Mouse (Mus musculus): ENCODE data around the gene Clcnkb. TPM values are rescaled to one million over a fixed set of nuclear protein-coding genes. Genes with fewer than 3 reads are reported as not detected.
A peak's percentile ranks its signal among the peaks of the same experiment; 100 is the strongest.

Clcnkb gene
- polyA plus RNA-seq, 1 experiment from 2014 or later = not detected

DNA sequence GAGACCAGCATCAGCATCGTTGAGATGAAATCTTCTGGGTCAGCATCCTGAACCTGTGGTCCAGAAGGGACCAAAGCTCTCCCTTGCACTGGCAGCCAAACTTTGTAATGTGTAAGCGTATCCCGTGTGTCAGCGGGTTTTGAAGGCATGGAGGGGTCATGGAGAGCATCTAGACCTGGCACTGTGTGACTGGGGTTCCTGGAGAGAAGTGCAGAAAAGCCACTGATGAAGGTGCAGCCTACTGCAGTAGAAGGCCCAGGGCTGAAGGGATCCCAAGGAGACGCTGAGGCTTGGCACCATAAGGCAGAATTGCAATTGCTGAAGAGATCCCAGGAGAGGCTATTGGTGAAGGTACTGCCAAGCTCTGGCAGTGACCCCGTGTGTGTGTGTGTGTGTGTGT lies 13.6 kb upstream of the Clcnkb start:
- no peak overlapping the region for H3K27ac ChIP-seq
- DNase-seq (ENCODE audit: extremely low spot score, low spot score) = no peak

DNA sequence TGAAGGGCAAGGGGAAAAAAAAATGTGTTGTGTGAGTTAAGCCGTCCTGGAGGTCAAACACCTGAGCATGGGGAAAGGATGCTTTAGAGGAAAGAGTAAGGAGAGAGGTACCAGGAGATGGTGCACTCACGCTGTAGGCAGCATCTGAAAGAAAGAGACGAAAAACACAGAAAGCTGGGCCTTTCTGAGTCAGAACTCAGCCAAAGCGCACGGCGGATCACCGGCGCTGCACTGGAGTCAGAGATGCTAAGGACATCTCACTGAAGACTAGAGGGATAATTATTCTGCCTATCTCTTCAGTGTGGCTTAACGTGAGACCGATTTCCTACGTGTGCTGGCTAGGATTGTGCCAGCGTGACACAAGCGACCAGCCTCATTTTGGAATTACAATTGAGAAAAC lies 12.1 kb upstream of the Clcnkb start:
- Histone ChIP-seq H3K4me1 (peaks cover 19% of the 10 kb centered on the region), H3K4me3 (no peak overlapping the region), H3K9me3 (no peaks in the 10 kb centered on the region), H3K27me3 (ENCODE audit: poor library complexity, severe bottlenecking) (peaks cover 50% of the 10 kb centered on the region), H3K27ac (no peak overlapping the region), H3K36me3 (replicated peaks) (no peaks in the 10 kb centered on the region)
- no peak for DNase-seq (ENCODE audit: extremely low spot score, low spot score)
- WGBS = 90% methylated on average over 13 of the region's 13 CpGs

More for the DNA sequence above, 13.6 kb upstream of the Clcnkb start:
- Histone ChIP-seq H3K4me1 (peaks cover 19% of the 10 kb centered on the region), H3K36me3 (replicated peaks) (no peaks in the 10 kb centered on the region), H3K4me3 (no peak overlapping the region), H3K9me3 (no peaks in the 10 kb centered on the region), H3K27me3 (ENCODE audit: poor library complexity, severe bottlenecking) (peaks cover 38% of the 10 kb centered on the region)
- 82% methylated on average over 6 of the region's 6 CpGs for WGBS

GRCm38 (mm10) chr4:141426796-141427745 lies 11.3 kb upstream of the Clcnkb start:
- Histone ChIP-seq H3K4me1 (peaks cover 19% of the 10 kb centered on the region), H3K27ac (no peak overlapping the region), H3K9me3 (no peaks in the 10 kb centered on the region), H3K4me3 (no peak overlapping the region), H3K36me3 (replicated peaks) (no peaks in the 10 kb centered on the region), H3K27me3 (ENCODE audit: poor library complexity, severe bottlenecking) (peaks cover 56% of the 10 kb centered on the region)
- no peak for DNase-seq (ENCODE audit: extremely low spot score, low spot score)
- WGBS = 86% methylated on average over 10 of the region's 10 CpGs

DNA sequence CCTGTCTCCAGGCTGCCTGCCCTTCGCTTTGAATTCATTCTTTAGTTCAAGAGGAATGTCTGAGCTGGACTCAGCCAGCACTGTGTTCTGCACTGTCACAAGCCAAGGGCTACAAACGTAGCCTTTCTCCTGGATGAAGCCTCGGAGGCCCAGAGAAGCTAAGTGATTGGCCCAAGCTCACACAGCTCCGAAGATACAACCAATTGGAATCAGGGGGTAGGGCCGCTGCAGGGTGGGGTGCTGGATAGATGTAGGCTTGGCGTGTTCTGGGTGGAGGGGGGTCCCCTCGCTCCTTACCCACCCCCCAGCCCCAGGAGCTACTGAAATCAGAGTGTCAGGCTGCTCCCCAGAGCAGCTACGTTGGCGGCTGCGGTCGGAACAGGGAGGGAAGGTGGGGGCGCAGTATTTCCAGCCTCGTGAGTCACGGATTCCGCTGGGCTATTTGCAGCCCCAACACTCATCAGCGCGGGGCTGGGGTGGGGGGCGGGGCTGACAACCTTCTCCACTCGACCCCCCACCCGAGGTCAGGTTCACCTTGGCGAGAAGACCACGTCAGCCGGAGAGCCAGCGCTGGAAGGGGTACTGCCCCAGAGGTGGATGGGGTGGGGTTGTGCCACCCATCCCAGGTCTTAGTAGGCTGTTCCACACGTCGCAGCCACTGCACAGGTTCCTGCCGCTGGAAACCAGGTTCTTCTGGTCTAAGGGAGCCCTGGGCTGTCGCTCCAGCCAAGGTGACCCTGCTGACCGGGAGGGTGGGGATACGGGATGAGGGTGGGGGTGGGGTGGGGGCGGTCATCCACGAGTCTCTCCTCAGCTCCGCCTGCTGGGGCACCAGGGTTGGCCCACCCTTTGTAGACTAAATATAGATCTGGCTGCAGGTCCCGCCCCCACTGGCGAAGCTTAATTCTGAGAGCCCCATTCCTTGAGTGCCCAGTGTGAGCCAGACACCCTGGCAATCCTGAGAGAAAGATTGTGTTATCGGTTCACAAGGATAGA lies 10.0 kb upstream of the Clcnkb start:
- DNase-seq (ENCODE audit: extremely low spot score, low spot score) = no peak
- Histone ChIP-seq H3K4me1 (peaks cover 24% of the 10 kb centered on the region), H3K9me3 (no peaks in the 10 kb centered on the region), H3K4me3 (peak overlapping the region; percentile 56), H3K27me3 (ENCODE audit: poor library complexity, severe bottlenecking) (peaks cover 69% of the 10 kb centered on the region), H3K36me3 (replicated peaks) (no peaks in the 10 kb centered on the region), H3K27ac (peak overlapping the region; percentile 49; the same call in 1 of the 2 replicates)
- 3% methylated on average over 36 of the region's 36 CpGs for WGBS

DNA sequence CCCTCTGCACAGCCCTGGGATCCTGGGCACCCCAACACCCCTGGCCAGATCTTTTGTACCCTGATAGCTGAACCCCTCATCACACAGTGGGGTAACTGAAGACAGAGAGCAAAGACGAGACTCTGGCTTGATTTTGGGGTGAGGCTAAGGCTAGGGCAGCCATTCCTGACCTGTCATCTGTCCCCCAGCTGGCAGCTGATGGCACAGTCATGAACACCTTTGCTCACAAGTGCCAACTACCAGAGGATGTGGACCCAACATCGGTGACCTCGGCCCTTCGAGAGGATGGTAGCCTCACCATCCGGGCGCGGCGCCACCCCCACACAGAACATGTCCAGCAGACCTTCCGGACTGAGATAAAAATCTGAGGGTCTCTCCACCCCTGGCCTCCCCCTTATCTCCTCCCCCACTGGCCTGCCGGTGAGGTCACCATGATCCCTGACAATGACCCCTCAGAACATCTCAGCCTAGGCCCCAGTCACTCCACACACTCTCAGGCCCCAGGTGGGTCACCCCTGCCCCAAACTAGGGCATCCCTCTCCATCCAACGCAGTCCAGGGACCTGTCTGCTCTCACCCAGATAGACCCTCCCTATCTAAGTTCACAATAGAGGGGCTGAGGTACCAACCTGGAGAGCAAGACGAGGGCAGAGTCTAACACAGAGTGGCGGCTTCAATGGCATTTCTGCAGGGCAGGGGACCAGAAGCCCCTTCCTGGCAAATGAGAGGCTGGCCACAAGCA lies 8.0 kb upstream of the Clcnkb start:
- Histone ChIP-seq H3K4me3 (no peak overlapping the region), H3K27me3 (ENCODE audit: poor library complexity, severe bottlenecking) (peaks cover 72% of the 10 kb centered on the region), H3K4me1 (peaks cover 31% of the 10 kb centered on the region), H3K36me3 (replicated peaks) (no peaks in the 10 kb centered on the region), H3K27ac (no peak overlapping the region), H3K9me3 (no peaks in the 10 kb centered on the region)
- DNase-seq (ENCODE audit: extremely low spot score, low spot score) = no peak
- WGBS = 90% methylated on average over 13 of the region's 13 CpGs

GRCm38 (mm10) chr4:141423288-141423687 lies 7.5 kb upstream of the Clcnkb start:
- H3K4me3 ChIP-seq = no peak overlapping the region
- H3K4me1 ChIP-seq = peaks cover 31% of the 10 kb centered on the region
- DNase-seq (ENCODE audit: extremely low spot score, low spot score) = no peak
- no peaks in the 10 kb centered on the region for H3K36me3 ChIP-seq (replicated peaks)
- no peaks in the 10 kb centered on the region for H3K9me3 ChIP-seq
- H3K27ac ChIP-seq = no peak overlapping the region
- H3K27me3 ChIP-seq (ENCODE audit: poor library complexity, severe bottlenecking) = peaks cover 72% of the 10 kb centered on the region
- WGBS = 83% methylated on average over 5 of the region's 5 CpGs

- H3K36me3 ChIP-seq (replicated peaks) = no peaks in the 10 kb centered on the region
- H3K9me3 ChIP-seq = no peaks in the 10 kb centered on the region
- WGBS = 84% methylated on average over 5 of the region's 5 CpGs
- no peak overlapping the region for H3K27ac ChIP-seq
- no peak overlapping the region for H3K4me3 ChIP-seq
- no peak for DNase-seq (ENCODE audit: extremely low spot score, low spot score)
- H3K4me1 ChIP-seq = peaks cover 31% of the 10 kb centered on the region
- peaks cover 69% of the 10 kb centered on the region for H3K27me3 ChIP-seq (ENCODE audit: poor library complexity, severe bottlenecking)
Measured at GRCm38 (mm10) chr4:141422841-141423240, 7.0 kb upstream of the Clcnkb start.

GRCm38 (mm10) chr4:141421423-141421822 lies 5.6 kb upstream of the Clcnkb start:
- H3K27me3 ChIP-seq (ENCODE audit: poor library complexity, severe bottlenecking) = peaks cover 55% of the 10 kb centered on the region
- no peaks in the 10 kb centered on the region for H3K36me3 ChIP-seq (replicated peaks)
- no peaks in the 10 kb centered on the region for H3K9me3 ChIP-seq
- 75% methylated on average over 14 of the region's 14 CpGs for WGBS
- no peak for DNase-seq (ENCODE audit: extremely low spot score, low spot score)
- H3K4me1 ChIP-seq = peaks cover 29% of the 10 kb centered on the region
- H3K4me3 ChIP-seq = no peak overlapping the region
- 0 out of 2 replicates have a peak overlapping the region, but pooled peaks have one; percentile 8 for H3K27ac ChIP-seq

DNA sequence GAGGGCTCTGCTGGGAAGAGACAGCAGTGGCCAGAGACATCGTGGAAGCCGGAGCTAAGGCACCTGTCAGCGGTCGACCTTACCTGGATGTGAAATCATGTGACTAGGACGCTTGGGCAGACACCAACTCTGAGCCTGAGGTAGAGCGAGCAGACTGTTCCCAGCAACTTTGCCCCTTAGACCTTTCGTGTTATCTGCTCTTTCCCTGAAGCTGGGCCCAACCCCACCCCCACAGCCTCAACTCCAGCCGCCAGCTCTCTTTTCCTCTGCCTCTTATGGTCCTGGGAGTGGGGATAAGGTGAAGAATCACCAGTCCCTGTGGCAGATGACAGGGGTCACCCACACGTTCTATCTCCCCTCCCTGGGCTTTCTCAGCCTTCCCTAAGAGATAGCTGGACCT lies 5.1 kb upstream of the Clcnkb start:
- peaks cover 24% of the 10 kb centered on the region for H3K4me1 ChIP-seq

DNA sequence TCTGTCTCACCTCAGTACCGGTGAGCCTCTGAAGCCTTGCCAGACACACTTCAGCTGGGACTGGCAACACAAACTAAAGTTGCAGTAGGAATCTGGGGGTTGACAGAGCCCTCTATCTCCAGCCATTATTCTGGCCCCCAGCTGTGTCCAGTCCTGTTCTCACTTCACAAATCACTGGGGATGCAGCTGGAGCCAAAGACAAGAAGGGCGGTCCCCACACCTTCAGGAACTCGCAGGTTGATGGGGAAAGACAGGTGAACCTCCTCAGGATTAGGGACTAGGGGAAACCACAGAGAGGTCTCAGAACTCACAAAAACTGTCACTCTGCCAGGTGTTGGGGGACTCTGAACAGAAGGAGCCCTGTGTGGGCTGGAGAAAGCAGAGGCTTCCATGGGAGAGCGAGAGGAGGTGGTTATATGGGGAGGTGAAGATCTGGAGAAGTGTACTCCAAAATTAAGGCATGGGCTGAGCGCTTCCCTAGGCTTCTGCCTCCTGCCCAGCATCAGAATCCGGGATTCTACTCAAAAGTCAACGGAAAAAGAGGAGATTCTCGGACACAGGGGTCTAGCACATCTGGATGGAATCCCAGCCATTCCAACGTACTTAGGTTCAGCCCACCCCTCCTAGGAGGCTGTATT lies 4.5 kb upstream of the Clcnkb start, which contains the start of gene Hspb7:
Gene Hspb7 (plus strand): TSS at position 588 of the 638 bp plus-strand sequence.
- no peaks in the 10 kb centered on the region for H3K36me3 ChIP-seq (replicated peaks)
- no peaks in the 10 kb centered on the region for H3K9me3 ChIP-seq
- H3K4me3 ChIP-seq = no peak within 1 kb of the TSS
- H3K27ac ChIP-seq = 0 out of 2 replicates have a peak within 1 kb of the TSS, but pooled peaks have one; percentile 8
- peaks cover 18% of the 10 kb centered on the region for H3K4me1 ChIP-seq
- DNase-seq (ENCODE audit: extremely low spot score, low spot score) = no peak
- peaks cover 44% of the 10 kb centered on the region for H3K27me3 ChIP-seq (ENCODE audit: poor library complexity, severe bottlenecking)
- WGBS = 64% methylated on average over 9 of the region's 9 CpGs

More for the DNA sequence above, 5.1 kb upstream of the Clcnkb start:
- WGBS = 58% methylated on average over 9 of the region's 9 CpGs
- 0 out of 2 replicates have a peak overlapping the region, but pooled peaks have one; percentile 8 for H3K27ac ChIP-seq
- peaks cover 50% of the 10 kb centered on the region for H3K27me3 ChIP-seq (ENCODE audit: poor library complexity, severe bottlenecking)
- H3K36me3 ChIP-seq (replicated peaks) = no peaks in the 10 kb centered on the region
- no peak for DNase-seq (ENCODE audit: extremely low spot score, low spot score)
- no peak overlapping the region for H3K4me3 ChIP-seq
- no peaks in the 10 kb centered on the region for H3K9me3 ChIP-seq

DNA sequence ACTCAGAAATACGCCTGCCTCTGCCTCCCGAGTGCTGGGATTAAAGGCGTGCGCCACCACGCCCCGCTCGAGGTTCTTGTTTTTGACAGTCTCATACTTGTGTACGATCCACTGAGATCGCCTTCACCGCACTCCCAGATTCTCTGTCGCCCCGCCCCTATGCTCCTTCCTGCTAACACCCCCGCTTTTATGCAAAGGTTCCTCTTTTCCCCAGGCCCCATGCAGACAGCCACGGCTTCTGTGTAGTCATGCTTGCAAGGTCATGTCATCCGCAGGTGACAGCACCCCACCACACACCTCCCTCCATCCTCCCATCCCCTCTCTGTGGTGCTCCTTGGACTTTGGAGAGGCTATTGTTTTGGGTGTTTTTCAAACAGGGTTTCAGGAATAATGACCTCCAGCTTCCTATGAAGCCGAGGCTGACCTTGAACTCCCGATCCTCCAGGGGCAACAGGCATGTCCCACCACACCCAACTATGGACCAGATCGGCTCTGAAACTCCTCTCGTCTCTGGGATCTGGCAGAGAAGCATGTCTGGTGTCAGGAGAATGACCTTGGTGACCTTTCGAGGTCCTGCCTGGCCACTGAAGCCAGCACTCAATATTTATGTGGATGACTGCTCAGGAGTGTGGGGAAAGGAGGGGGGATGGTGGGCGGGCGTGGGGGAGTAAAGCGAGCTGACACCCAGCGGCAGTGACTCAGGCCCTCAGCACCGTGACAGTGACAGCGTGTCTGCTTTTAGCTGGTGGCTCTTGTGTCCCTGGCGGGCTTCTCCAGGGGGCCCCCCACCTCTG lies 3.8 kb upstream of the Clcnkb start:
- Histone ChIP-seq H3K36me3 (replicated peaks) (no peaks in the 10 kb centered on the region), H3K4me3 (no peak overlapping the region), H3K27me3 (ENCODE audit: poor library complexity, severe bottlenecking) (peaks cover 37% of the 10 kb centered on the region), H3K4me1 (peaks cover 12% of the 10 kb centered on the region), H3K9me3 (no peaks in the 10 kb centered on the region), H3K27ac (no peak overlapping the region)
- 76% methylated on average over 27 of the region's 27 CpGs for WGBS
- DNase-seq (ENCODE audit: extremely low spot score, low spot score) = no peak
